Mouse (Mus musculus): Measurements from ENCODE around the gene Plppr2.

Gene Plppr2

DNA sequence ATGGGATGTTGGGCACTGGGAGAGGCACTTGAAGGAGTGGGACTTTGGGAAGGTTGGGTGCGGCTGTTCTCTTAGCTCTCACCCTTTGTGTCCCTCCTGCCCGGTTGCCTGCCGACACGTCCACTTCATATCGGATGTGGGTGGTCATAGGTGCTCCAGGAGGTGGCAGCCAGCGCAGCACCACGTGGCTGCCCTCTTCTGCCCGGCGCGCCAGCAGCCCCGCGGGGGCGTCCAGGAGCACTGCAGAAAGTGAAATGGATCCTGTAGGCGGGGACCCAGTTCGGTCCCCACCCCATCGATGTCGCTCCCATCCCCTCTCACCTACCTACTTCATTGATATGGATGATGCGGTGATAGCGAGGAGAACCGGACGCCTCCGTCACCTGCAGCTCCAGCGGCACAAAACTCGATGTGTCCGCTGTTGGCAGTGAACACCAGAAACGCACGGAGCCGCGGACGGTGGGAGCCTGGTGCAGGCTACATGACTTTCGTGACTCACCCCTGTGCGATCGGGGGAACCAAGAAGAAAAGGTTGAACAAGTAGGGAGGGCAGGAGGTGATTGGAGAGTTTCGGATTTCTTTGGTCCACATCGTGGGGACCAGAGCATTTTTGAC is 24.6 kb downstream of the Plppr2 start:
- in situ Hi-C loops (cut with MboI, MseI): no loop called here

DNA sequence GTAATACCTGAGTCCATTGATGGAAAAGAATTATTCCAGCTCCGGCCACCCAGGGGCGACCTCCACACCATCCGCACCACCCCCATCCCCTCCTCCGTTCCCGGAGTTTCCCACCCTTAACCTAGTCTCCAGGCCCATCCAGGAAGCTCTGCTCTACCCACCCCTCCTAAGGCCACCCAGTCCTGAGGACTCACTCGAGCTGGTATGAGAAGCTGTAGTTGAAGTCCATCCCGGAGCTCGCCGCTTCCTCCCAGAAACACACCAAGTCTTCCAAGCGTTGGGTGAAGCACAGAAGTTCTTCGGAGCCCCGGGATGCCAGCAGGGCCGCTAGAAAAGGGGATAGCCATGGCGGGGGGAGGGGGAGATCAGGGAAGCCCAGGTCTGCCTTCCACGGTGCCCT is 25.2 kb downstream of the Plppr2 start:
- in situ Hi-C loops (cut with MboI, MseI): no loop called here

DNA sequence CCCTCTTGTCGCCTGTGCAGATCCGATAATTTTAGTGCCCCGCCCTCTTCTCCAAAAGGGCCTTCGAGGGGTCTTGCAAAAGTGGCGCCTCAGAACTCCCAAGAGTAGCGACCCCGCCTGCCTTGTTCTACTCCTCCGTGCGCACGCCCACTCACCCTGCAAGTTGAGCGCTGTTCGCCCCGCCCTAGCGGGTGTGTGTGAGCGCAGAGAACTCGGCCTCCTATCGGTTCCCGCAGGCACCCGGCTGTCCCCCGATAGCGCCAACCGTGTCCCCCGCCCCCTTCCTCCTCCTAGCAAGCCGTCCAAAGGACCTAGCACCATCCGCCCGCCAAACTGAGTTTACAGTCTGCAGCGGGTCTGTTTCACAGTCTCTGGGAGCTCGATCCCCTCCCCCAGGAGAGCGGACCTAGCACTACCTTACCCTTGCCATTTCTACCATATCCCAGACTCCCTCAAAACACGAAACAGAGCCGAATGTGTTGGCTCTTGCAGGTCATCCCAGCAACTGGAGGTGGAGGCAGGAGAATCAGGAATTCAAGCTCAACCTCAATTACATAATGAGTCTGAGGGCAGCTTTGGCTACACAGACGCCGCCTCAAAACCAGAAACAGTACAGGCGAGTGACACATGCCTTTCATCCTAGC is 25.7 kb downstream of the Plppr2 start:
- in situ Hi-C loops (cut with MboI, MseI): no loop called here

DNA sequence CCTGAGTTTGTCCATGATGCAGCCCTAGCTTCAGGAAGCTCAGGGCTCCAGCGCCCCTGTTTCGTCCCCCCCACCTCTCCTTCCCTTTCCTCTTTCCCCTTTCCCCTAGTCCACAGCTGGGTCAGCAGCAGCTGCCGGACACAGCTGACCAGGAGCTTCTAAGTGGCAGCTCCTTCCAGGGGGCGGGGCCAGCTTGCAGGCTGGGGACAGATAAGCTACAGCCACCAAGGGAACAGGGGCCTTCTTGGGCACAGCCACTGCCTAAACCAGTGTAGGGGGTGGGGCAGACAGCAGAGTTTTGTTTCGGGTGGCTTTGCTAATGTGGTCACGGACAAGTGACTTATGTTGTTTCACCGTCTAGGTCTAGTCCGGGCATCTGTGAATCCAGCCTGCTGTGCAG is 26.6 kb downstream of the Plppr2 start, which contains the start of gene Epor:
TSS of gene Epor (minus strand) at position 90 of the 400 bp plus-strand sequence.
- in situ Hi-C loops (cut with MboI, MseI): no loop called here

DNA sequence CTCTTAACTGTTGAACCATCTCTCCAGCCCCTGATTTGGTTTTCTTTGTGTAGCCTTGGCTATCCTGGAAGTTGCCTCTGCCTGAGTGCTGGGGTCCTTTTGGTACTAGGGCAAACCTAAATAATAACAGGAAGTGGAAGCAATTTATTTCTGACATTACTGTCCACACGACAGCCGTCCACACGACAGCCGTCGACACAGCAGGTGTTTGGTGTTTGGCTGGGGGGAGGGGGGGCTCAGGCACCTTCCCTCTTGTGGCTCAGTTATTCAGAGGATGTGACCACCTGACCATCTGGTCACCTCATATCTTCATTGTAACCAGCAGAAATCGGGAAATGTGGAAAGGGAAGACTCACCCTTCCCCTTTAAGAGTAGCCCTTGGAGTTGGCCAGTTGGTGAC is 32.0 kb downstream of the Plppr2 start:
- in situ Hi-C loops (cut with MboI, MseI): no loop called here

DNA sequence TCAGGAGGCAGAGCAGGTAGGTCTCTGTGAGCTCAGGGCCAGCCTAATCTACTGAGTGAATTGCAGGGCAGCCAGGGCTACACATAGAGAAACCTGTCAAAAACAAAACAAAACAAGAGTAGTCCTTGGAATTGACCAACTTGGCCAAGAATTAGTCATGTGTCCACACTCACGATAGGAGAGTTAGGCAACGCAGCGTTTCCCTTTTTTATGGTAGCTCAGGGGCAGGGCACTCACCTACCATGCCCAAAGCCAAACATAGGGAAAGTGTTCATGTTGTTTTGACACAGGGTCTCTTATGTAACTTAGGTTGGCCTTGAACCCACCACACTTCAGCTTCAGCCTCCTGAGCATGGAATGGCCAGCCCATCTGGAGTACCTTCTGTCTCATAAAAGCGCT is 32.5 kb downstream of the Plppr2 start:
- in situ Hi-C loops (cut with MboI, MseI): no loop called here

DNA sequence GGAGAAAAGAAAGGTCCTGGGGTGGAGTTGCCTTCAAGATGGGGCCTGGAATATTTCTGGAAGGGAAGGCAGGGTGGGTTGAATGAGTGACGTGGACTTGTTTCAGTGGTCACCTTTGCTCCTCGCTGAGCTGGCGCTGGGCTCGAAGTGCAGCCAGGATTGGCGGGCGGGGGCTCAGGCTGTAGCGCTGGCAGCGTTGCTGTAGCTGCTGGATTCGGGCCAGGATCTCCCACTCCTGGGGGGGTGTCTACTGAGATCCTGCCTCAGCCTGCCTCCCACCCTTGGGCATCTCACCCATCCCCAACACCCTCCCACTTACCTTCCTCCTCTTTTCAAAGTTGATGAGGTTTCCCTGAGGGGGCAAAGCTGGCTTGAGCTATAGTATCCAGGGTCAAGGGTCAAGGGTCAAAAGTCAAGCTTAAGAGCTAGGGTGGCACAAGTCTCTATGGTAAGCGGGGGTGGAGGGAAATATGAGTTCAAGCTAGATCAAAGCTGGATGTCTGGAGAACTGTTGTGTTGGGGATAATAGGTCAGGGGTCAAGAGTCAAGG is 39.9 kb downstream of the Plppr2 start:
- in situ Hi-C loops (cut with MboI, MseI): no loop called here

DNA sequence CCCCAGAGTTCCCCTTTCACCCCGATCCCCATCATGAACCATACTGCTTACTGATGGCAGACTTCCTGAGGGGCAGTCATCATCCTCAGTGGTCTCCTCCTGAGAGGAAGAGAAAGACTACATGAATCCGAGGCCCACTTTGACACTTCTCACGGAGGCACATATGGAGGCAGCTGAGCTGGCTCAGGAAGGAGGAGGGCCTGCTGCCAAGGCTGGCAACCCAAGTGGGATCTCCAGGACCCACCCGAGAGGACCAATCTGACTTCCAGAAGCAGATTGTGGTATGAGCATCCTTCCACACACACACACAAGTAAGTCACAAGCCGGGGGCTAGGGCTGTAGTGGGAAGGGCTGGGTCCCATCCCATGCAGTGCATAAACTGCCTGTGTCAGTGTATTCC is 40.5 kb downstream of the Plppr2 start:
- in situ Hi-C loops (cut with MboI, MseI): no loop called here

DNA sequence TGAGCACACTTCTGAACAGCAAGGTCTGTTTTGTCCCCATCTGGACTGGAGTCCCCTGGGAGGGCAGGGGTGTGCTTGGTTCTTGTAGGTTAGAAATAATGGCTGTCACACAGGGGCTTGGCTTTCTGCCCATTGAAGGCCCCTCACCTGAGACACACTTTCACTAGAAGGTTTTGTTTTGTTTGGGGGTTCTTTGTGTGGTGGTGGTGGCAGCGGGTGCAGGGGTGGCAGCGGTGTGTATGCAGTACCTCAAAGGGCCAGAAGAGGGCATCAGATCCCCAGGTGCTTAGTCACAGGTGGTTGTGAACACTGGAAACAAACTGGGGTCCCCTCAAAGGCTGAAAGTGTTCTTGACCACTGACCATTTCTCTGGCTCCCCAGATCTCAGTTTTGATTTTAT is 41.1 kb downstream of the Plppr2 start:
- in situ Hi-C loops (cut with MboI, MseI): no loop called here

DNA sequence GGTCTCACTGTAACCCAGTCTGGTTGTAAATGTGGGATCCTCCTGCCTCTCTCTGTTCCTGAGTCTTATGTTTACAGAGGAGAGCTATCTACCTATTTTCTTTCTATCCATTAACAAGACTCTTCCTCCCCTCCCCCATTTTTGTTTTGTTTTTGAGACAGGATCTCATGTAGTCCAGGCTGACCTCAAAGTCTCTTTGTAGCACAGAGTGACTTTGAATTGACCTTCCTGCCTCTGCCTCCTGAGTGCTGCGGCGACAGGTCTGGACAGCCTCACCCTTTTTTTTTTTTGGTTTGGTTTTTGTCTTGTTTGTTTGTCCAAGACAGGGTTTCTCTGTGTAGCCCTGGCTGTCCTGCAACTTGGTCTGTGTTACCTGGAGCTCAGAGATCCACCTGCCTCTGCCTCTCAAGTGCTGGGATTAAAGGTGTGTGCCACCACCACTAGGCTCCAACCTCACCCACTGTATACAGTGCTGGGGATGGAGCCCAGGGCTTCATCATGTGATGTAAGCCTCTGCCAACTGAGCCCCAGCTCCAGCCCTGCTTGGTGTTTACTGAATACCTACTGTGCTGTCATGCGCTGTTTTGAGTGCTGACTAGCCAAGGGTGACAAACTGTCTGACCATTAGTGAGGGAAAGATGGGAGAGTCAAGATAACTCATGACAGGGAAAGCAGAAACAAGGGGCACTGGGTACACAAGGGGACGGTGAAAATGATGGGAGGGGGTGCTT is 41.7 kb downstream of the Plppr2 start:
- in situ Hi-C loops (cut with MboI, MseI): no loop called here

DNA sequence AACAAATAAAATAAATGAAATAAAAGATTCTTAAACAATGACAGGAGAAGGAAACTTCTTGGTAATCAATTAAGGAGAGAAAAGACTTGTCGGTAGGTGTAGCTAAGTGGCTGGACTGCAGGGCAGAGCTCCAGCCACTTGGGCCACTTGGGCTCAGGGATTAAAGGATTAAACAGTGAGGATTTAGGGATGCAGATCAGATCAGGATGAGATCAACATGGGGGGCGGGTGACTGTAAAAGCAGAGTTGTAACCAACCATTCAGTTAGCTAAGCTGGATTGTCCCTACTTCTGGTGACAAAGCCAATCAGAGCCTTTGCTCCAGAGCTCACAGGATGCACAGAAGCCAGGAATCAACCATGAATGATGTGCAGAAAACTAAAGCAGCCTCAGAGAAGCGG is 47.1 kb downstream of the Plppr2 start:
- in situ Hi-C loops (cut with MboI, MseI): no loop called here

DNA sequence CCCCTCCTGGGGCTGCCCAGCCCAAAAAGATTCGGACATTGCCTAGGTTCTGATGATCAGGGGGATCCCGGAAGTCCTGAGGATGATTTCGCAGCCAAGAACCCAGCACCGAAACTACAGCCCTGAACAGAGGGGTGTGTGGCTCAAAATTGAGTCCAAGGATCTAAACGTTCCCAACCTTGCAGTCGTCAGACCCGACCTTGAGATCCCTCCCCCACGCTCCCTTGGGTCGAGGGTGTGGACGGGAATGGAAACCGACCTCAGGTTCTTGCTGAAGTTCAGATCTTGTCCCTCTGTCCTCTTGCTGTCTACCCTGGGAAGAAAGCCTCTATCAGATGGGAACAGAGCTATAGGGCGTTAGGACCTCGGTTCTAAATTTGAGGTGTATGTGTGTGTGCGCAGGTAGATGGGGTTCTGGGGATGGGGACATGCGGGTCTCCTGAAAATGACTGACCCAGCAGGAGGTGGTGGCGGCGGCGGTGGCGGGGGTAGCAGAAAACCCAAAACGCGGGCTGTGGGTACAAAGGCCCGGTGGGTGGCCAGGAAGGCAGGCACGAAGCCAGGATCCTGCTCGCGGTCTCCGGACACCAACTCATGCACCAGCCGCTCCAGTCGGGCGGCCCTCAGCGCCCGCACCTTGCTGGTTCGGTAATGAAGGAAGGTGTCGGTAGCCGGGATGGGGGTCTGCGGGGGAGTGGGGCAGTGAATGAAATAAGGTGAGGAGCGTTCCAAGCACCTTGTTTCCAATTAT is 50.9 kb downstream of the Plppr2 start:
- in situ Hi-C loops (cut with MboI, MseI): loop anchor here (5.0 kb wide), 1 partner anchor 45 kb away; no protein-coding TSS in a partner anchor

DNA sequence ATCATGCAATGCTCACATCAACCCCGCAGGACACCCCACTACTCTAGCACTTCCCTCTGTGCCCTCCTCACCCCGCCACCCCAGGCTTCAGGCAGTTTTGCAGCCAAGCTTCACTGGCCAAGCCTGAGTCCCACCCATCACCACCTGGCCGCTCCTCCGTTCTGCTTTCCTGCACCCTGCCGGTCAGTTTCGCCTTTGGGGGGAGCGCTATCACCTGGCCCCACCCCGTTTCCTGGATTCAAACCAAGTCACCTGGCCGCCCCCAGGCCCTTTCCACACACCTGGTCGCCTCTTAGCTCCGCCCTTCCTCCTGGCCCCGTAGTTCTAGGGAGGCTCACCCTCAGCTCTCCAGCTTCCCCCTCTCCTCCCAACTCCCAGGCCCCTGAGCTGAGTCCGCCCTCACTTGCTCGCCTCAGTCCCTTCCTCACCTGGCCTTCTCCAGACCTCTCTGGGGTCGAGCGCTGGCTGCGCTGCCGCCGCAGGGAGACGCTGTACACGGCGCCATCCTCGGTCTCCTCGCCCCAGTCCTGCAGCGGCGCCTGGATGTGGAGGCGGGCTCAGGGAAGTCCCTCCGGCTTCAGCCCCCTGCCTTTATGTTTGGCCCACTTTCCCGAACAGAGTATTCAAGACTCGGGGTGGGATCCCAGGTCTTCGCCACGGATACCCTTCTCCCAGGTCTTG is 51.7 kb downstream of the Plppr2 start:
- in situ Hi-C loops (cut with MboI, MseI): loop anchor here (5.0 kb wide), 1 partner anchor 44 kb away; no protein-coding TSS in a partner anchor

DNA sequence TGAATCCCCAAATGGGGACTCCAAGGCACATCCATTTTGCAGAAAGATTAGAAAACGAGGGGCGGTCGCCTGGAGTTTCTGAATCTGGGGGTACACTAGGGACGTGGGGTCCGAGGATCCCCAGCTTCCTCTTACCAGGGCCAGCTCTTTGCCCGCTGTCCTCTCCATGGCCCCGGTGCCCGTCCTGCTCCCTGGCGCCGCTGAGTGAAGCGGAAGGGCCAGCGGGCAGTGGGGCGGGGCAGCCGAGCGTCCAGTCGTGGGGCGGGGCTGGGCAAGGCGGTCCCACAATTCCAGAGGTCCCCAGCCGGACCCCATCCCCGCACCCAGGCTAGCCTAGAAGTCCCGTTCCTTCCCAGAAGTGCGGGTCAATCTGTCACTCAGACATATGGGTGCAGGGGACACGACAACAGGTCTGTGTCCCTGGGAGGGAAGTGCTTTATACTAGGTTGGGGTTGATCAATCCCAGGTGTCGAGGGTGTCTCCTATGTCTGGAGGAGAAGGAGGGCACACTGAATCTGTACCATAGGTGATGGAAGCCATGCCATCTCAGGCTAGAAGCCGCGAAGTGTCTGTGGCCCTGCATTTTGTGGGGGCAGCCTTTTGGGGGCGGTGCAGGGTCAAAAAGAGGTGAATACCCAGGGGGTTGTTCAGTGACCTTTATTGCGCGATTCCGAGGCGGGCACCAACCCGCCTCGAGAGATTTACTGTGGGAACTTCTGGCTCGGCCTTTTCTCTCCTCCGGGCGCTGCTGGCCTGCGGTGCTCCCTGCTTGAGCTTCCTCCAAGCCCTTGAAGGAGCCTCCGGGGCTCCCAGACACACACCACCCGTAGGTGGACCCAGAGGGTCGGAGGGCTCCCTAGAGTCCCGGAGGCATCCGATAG is 52.6 kb downstream of the Plppr2 start, which contains the start of gene Rgl3:
TSS of gene Rgl3 (minus strand) at position 217 of the 881 bp plus-strand sequence.
- in situ Hi-C loops (cut with MboI, MseI): loop anchor here (5.0 kb wide), 1 partner anchor 43 kb away; no protein-coding TSS in a partner anchor

DNA sequence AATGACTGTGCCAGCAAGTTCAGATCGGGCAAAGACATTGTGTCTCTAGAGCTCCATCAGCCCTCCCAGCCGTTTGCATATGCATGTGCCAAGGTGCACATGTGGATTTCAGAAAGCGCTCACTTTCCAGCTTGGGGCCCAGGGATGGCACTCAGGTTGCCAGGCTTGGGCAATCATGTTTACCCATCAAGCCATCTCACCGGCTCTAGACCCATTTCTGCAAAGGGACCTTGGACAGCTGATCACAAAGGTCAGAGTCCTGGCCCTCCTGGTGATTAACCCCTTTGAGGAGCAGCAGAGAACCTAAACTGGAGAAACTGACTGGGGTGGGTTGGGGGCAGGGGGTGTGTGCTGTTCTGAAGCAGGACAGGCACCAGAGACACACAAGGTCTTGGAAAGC is 55.4 kb downstream of the Plppr2 start:
- in situ Hi-C loops (cut with MboI, MseI): no loop called here

DNA sequence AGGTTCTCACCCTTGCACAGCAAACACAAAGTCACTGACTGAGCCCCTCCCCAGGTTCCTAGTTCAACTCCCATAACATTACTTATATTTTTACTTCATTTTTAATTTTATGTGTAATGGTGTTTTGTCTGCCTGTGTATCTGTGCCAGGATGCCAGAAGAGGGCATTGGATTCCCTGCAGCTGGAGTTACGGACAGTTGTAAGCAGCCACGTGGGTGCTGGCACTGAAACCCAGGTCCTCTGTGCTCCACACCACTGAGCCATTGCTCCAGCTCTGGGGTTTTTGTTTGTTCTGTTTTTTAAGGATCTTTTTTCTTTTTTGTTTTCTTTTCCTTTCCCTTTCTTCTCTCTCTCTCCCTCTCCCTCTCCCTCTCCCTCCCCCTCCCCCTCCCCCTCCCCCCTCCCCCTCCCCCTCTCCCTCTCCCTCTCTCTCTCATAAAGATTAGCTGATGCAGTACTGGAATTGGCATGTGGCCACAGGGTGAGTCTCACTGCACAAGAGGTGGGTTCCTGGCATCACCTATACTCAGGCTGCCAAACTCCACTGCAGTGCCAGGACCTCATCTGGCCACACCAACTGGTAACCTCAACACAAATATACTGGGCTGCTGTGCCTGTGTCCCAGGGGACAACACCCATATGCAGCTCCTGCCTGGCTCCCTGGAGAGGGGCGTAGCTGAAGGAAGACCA is 59.5 kb downstream of the Plppr2 start:
- in situ Hi-C loops (cut with MboI, MseI): no loop called here
